Mouse (Mus musculus): Measurements from ENCODE around the gene Gm3336. TPM values are rescaled to one million over a fixed set of nuclear protein-coding genes. Genes with fewer than 3 reads are reported as not detected.
A peak's percentile ranks its signal among the peaks of the same experiment; 100 is the strongest.

Gene Gm3336
- polyA plus RNA-seq, 1 experiment from 2014 or later = 0.47 TPM

- ATAC-seq (ENCODE audit: low read depth) = no peak
- peak overlapping the region; percentile 86 for H3K9ac ChIP-seq (ENCODE audit: low read depth, low read length)
- no peaks in the 10 kb centered on the region for H3K9me3 ChIP-seq (replicated peaks; ENCODE audit: control insufficient read depth, low read length)
Observed at GRCm38 (mm10) chr8:70760350-70760749, 42.0 kb downstream of the Gm3336 start.

GRCm38 (mm10) chr8:70760775-70761406 is 42.5 kb downstream of the Gm3336 start, which contains the start of gene Mpv17l2:
Gene Mpv17l2 (minus strand): TSS chr8:70760946.
- H3K4me3 ChIP-seq (ENCODE audit: low read depth, low read length) = peak within 1 kb of the TSS; percentile 74
- peaks cover 4% of the 10 kb centered on the region; the same call in 1 of the 2 replicates for H3K36me3 ChIP-seq (ENCODE audit: control insufficient read depth, insufficient read depth)
- H3K27ac ChIP-seq (ENCODE audit: low read length) = peak within 1 kb of the TSS; percentile 92
- no peaks in the 10 kb centered on the region for H3K9me3 ChIP-seq (replicated peaks; ENCODE audit: control insufficient read depth, low read length)
- H3K27me3 ChIP-seq (ENCODE audit: control insufficient read depth, insufficient read depth, low read depth, low read length) = no peaks in the 10 kb centered on the region
- H3K4me1 ChIP-seq (ENCODE audit: control insufficient read depth, low read depth, low read length) = peaks cover 70% of the 10 kb centered on the region
- peak; percentile 91 for ATAC-seq (ENCODE audit: low read depth)
- peak within 1 kb of the TSS; percentile 86 for H3K9ac ChIP-seq (ENCODE audit: low read depth, low read length)
- under 1% methylated on average over 55 of the region's 55 CpGs for WGBS (ENCODE audit: insufficient replicate concordance)
- peak within 1 kb of the TSS; percentile 99 for H3K4me2 ChIP-seq (ENCODE audit: low read depth, low read length)

More at GRCm38 (mm10) chr8:70760350-70760749, 42.0 kb downstream of the Gm3336 start:
- no peaks in the 10 kb centered on the region for H3K27me3 ChIP-seq (ENCODE audit: control insufficient read depth, insufficient read depth, low read depth, low read length)
- under 1% methylated on average over 21 of the region's 22 CpGs for WGBS (ENCODE audit: insufficient replicate concordance)
- peaks cover 67% of the 10 kb centered on the region for H3K4me1 ChIP-seq (ENCODE audit: control insufficient read depth, low read depth, low read length)
- H3K4me2 ChIP-seq (ENCODE audit: low read depth, low read length) = peak overlapping the region; percentile 99
- H3K4me3 ChIP-seq (ENCODE audit: low read depth, low read length) = peak overlapping the region; percentile 74
- H3K27ac ChIP-seq (ENCODE audit: low read length) = peak overlapping the region; percentile 92
- peaks cover 4% of the 10 kb centered on the region; the same call in 1 of the 2 replicates for H3K36me3 ChIP-seq (ENCODE audit: control insufficient read depth, insufficient read depth)

- Histone ChIP-seq H3K4me1 (ENCODE audit: control insufficient read depth, low read depth, low read length) (peaks cover 82% of the 10 kb centered on the region), H3K9me3 (replicated peaks; ENCODE audit: control insufficient read depth, low read length) (no peaks in the 10 kb centered on the region), H3K4me2 (ENCODE audit: low read depth, low read length) (peak overlapping the region; percentile 50), H3K36me3 (ENCODE audit: control insufficient read depth, insufficient read depth) (peaks cover 4% of the 10 kb centered on the region; the same call in 1 of the 2 replicates), H3K4me3 (ENCODE audit: low read depth, low read length) (no peak overlapping the region), H3K9ac (ENCODE audit: low read depth, low read length) (peak overlapping the region; percentile 14; the same call in 1 of the 2 replicates), H3K27ac (ENCODE audit: low read length) (peak overlapping the region; percentile 87), H3K27me3 (ENCODE audit: control insufficient read depth, insufficient read depth, low read depth, low read length) (no peaks in the 10 kb centered on the region)
- ATAC-seq (ENCODE audit: low read depth) = no peak
- 29% methylated on average over 1 of the region's 1 CpGs for WGBS (ENCODE audit: insufficient replicate concordance)
Observed at GRCm38 (mm10) chr8:70762118-70762517, 43.8 kb downstream of the Gm3336 start.

DNA sequence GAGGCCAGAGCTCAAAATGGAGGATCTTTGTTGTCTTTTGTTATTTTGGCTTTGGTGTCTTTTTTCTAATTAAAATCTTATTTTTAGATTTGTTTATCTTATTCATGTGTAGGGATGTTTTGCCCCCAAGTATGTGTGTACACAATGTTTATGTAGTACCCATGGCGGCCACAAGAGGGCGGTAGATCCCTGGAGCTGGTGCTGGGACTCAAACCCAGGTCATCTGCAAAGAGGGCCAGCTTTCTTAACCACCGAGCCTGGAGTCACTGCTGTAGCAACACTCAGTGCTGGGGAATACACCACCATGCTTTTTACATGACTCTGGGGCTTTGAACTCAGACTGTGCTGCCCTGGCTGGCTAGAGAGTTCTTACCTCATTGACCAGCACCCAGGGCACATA is 45.0 kb downstream of the Gm3336 start:
- WGBS (ENCODE audit: insufficient replicate concordance) = 2% methylated on average over 3 of the region's 3 CpGs

GRCm38 (mm10) chr8:70764026-70764425 is 45.7 kb downstream of the Gm3336 start:
- Histone ChIP-seq H3K27ac (ENCODE audit: low read length) (peak overlapping the region; percentile 90), H3K4me2 (ENCODE audit: low read depth, low read length) (peak overlapping the region; percentile 98), H3K27me3 (ENCODE audit: control insufficient read depth, insufficient read depth, low read depth, low read length) (no peaks in the 10 kb centered on the region), H3K4me1 (ENCODE audit: control insufficient read depth, low read depth, low read length) (peaks cover 80% of the 10 kb centered on the region), H3K4me3 (ENCODE audit: low read depth, low read length) (peak overlapping the region; percentile 27), H3K36me3 (ENCODE audit: control insufficient read depth, insufficient read depth) (peaks cover 2% of the 10 kb centered on the region; the same call in 1 of the 2 replicates), H3K9ac (ENCODE audit: low read depth, low read length) (peak overlapping the region; percentile 43), H3K9me3 (replicated peaks; ENCODE audit: control insufficient read depth, low read length) (no peaks in the 10 kb centered on the region)
- ATAC-seq (ENCODE audit: low read depth) = peak; percentile 27
- 13% methylated on average over 8 of the region's 8 CpGs for WGBS (ENCODE audit: insufficient replicate concordance)

More for the DNA sequence above, 45.0 kb downstream of the Gm3336 start:
- H3K27me3 ChIP-seq (ENCODE audit: control insufficient read depth, insufficient read depth, low read depth, low read length) = no peaks in the 10 kb centered on the region
- no peaks in the 10 kb centered on the region for H3K9me3 ChIP-seq (replicated peaks; ENCODE audit: control insufficient read depth, low read length)
- H3K27ac ChIP-seq (ENCODE audit: low read length) = peak overlapping the region; percentile 90
- no peak overlapping the region; the same call in 1 of the 2 replicates for H3K4me3 ChIP-seq (ENCODE audit: low read depth, low read length)
- ATAC-seq (ENCODE audit: low read depth) = no peak
- H3K4me2 ChIP-seq (ENCODE audit: low read depth, low read length) = peak overlapping the region; percentile 98
- H3K36me3 ChIP-seq (ENCODE audit: control insufficient read depth, insufficient read depth) = peaks cover 2% of the 10 kb centered on the region; the same call in 1 of the 2 replicates
- peak overlapping the region; percentile 43; the same call in 1 of the 2 replicates for H3K9ac ChIP-seq (ENCODE audit: low read depth, low read length)
- H3K4me1 ChIP-seq (ENCODE audit: control insufficient read depth, low read depth, low read length) = peaks cover 84% of the 10 kb centered on the region

GRCm38 (mm10) chr8:70764676-70765075 is 46.3 kb downstream of the Gm3336 start:
- Histone ChIP-seq H3K4me3 (ENCODE audit: low read depth, low read length) (no peak overlapping the region), H3K9ac (ENCODE audit: low read depth, low read length) (no peak overlapping the region)

GRCm38 (mm10) chr8:70765329-70765728 is 47.0 kb downstream of the Gm3336 start:
- Histone ChIP-seq H3K9me3 (replicated peaks; ENCODE audit: control insufficient read depth, low read length) (no peaks in the 10 kb centered on the region), H3K4me3 (ENCODE audit: low read depth, low read length) (peak overlapping the region; percentile 69), H3K27me3 (ENCODE audit: control insufficient read depth, insufficient read depth, low read depth, low read length) (no peaks in the 10 kb centered on the region), H3K27ac (ENCODE audit: low read length) (peak overlapping the region; percentile 83), H3K36me3 (ENCODE audit: control insufficient read depth, insufficient read depth) (peaks cover 2% of the 10 kb centered on the region; the same call in 1 of the 2 replicates), H3K9ac (ENCODE audit: low read depth, low read length) (peak overlapping the region; percentile 75), H3K4me2 (ENCODE audit: low read depth, low read length) (peak overlapping the region; percentile 98), H3K4me1 (ENCODE audit: control insufficient read depth, low read depth, low read length) (peaks cover 80% of the 10 kb centered on the region)
- ATAC-seq (ENCODE audit: low read depth) = no peak
- WGBS (ENCODE audit: insufficient replicate concordance) = 28% methylated on average over 9 of the region's 9 CpGs

More at GRCm38 (mm10) chr8:70764676-70765075, 46.3 kb downstream of the Gm3336 start:
- WGBS (ENCODE audit: insufficient replicate concordance) = 79% methylated on average over 13 of the region's 13 CpGs
- H3K27me3 ChIP-seq (ENCODE audit: control insufficient read depth, insufficient read depth, low read depth, low read length) = no peaks in the 10 kb centered on the region
- H3K4me2 ChIP-seq (ENCODE audit: low read depth, low read length) = peak overlapping the region; percentile 98
- peaks cover 80% of the 10 kb centered on the region for H3K4me1 ChIP-seq (ENCODE audit: control insufficient read depth, low read depth, low read length)
- peak overlapping the region; percentile 90 for H3K27ac ChIP-seq (ENCODE audit: low read length)
- ATAC-seq (ENCODE audit: low read depth) = no peak
- H3K36me3 ChIP-seq (ENCODE audit: control insufficient read depth, insufficient read depth) = peaks cover 2% of the 10 kb centered on the region; the same call in 1 of the 2 replicates
- H3K9me3 ChIP-seq (replicated peaks; ENCODE audit: control insufficient read depth, low read length) = no peaks in the 10 kb centered on the region

DNA sequence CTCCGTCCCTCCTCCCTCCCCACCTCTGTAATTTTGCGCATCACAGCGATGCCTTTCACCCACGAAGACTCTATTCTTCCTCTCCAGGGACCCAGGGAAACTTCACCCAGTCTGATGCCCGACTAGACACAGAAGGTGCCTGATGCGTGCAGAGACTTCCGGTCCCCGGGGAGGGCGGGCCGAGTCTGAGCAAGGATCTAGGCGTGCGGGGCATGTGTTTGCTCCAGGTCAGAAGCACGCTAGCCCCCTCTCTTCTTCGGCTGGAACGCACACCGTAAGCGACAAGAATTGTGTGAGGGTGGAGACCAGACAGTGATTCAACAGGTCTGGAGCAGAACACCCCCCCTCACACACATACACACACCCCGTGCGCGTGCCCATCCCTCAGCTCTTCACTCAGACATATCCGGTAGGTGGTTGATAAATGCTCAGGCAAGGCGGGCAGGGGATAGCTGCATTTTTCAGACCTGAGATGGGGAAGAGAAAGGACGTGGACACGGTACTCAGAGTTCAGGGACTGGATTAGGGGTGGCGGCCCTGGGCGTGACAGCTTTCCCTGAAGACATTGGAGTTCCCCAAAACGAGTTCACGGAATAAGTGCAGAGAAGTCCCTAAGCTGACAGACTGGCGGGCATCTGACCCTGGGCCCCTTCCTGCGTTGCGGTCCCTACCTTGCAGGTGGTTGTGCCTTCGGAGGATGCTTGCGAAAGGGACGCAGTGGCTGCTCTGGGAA is 47.7 kb downstream of the Gm3336 start:
- Histone ChIP-seq H3K4me2 (ENCODE audit: low read depth, low read length) (peak overlapping the region; percentile 98), H3K4me3 (ENCODE audit: low read depth, low read length) (peak overlapping the region; percentile 69), H3K9me3 (replicated peaks; ENCODE audit: control insufficient read depth, low read length) (no peaks in the 10 kb centered on the region), H3K9ac (ENCODE audit: low read depth, low read length) (peak overlapping the region; percentile 75), H3K36me3 (ENCODE audit: control insufficient read depth, insufficient read depth) (peaks cover 2% of the 10 kb centered on the region; the same call in 1 of the 2 replicates), H3K4me1 (ENCODE audit: control insufficient read depth, low read depth, low read length) (peaks cover 83% of the 10 kb centered on the region), H3K27ac (ENCODE audit: low read length) (peak overlapping the region; percentile 83), H3K27me3 (ENCODE audit: control insufficient read depth, insufficient read depth, low read depth, low read length) (no peaks in the 10 kb centered on the region)
- WGBS (ENCODE audit: insufficient replicate concordance) = 3% methylated on average over 34 of the region's 34 CpGs
- ATAC-seq (ENCODE audit: low read depth) = no peak
